Mouse (Mus musculus) layer of hippocampus, postnatal 36 days (tissue): Measurements from ENCODE around the gene Card10. TPM values are rescaled to one million over a fixed set of nuclear protein-coding genes. Genes with fewer than 3 reads are reported as not detected.

ENCODE experiments used
- DNase-seq, 2 experiments: peaks; one replicate each; pipeline ENCODE4 v3.0.0; 2022
- total RNA-seq, 2 experiments: library from RNA; stranded (reverse); gene quantifications; 2 replicates each; pipeline ENCODE4 v1.2.3; 2021

Gene Card10
- total RNA-seq, 2 experiments from 2014 or later = 5.1 to 5.8 TPM

- no peak for DNase-seq
Observed at GRCm38 (mm10) chr15:78801571-78801970, 1.3 kb downstream of the Card10 start.

- peak; percentile 28 to 29 for DNase-seq
Observed at GRCm38 (mm10) chr15:78799029-78799428, 3.8 kb downstream of the Card10 start.

GRCm38 (mm10) chr15:78797060-78797329 lies 5.8 kb downstream of the Card10 start:
- DNase-seq = no peak

GRCm38 (mm10) chr15:78796196-78797059 lies 6.4 kb downstream of the Card10 start:
- DNase-seq = no peak

- no peak for DNase-seq
Observed at GRCm38 (mm10) chr15:78790990-78791389, 11.9 kb downstream of the Card10 start.

GRCm38 (mm10) chr15:78790451-78790850 lies 12.4 kb downstream of the Card10 start:
- no peak for DNase-seq

GRCm38 (mm10) chr15:78789721-78790323 lies 13.0 kb downstream of the Card10 start:
- DNase-seq = no peak

GRCm38 (mm10) chr15:78788042-78788441 lies 14.8 kb downstream of the Card10 start:
- DNase-seq = no peak

- DNase-seq = no peak
Observed at GRCm38 (mm10) chr15:78787287-78787856, 15.5 kb downstream of the Card10 start.

GRCm38 (mm10) chr15:78786411-78786818 lies 16.4 kb downstream of the Card10 start:
- DNase-seq = no peak

GRCm38 (mm10) chr15:78785961-78786360 lies 16.9 kb downstream of the Card10 start:
- no peak for DNase-seq

- no peak for DNase-seq
Observed at GRCm38 (mm10) chr15:78785258-78785657, 17.6 kb downstream of the Card10 start.

GRCm38 (mm10) chr15:78784520-78784919 lies 18.3 kb downstream of the Card10 start:
- no peak for DNase-seq

- no peak for DNase-seq
Observed at GRCm38 (mm10) chr15:78782348-78783103, 20.3 kb downstream of the Card10 start.

GRCm38 (mm10) chr15:78780908-78781307 lies 21.9 kb downstream of the Card10 start:
- no peak for DNase-seq

GRCm38 (mm10) chr15:78780359-78780758 lies 22.5 kb downstream of the Card10 start:
- DNase-seq = no peak

GRCm38 (mm10) chr15:78779690-78780089 lies 23.2 kb downstream of the Card10 start:
- DNase-seq = no peak

- DNase-seq = no peak
Observed at GRCm38 (mm10) chr15:78779253-78779652, 23.6 kb downstream of the Card10 start.

- peak; percentile 89 to 90 for DNase-seq
Observed at GRCm38 (mm10) chr15:78778077-78778870, 24.6 kb downstream of the Card10 start.

GRCm38 (mm10) chr15:78773290-78773729 lies 29.5 kb downstream of the Card10 start, which contains the start of gene Mfng:
Mfng (minus strand) TSS chr15:78773475.
- peak; percentile 43 to 54 for DNase-seq

GRCm38 (mm10) chr15:78772856-78773255 lies 30.0 kb downstream of the Card10 start:
- DNase-seq = no peak

GRCm38 (mm10) chr15:78772368-78772763 lies 30.5 kb downstream of the Card10 start:
- no peak for DNase-seq
